Mouse (Mus musculus) right cerebral cortex, postnatal 14 days (tissue): Measurements from ENCODE around the gene Qrich1.

Experiments used
- DNase-seq: peaks from one replicate; pipeline ENCODE4 v3.0.0; 2022

Qrich1 gene

GRCm38 (mm10) chr9:108565881-108566814 lies 49.5 kb downstream of the Qrich1 start:
- DNase-seq, result no peak

GRCm38 (mm10) chr9:108566815-108567776 lies 50.5 kb downstream of the Qrich1 start, which contains the start of gene Ndufaf3:
Gene Ndufaf3 (minus strand): TSS chr9:108567434.
- peak; percentile 96 for DNase-seq

GRCm38 (mm10) chr9:108567931-108568419 lies 51.4 kb downstream of the Qrich1 start:
- no peak for DNase-seq

- DNase-seq, result no peak
These were observed 51.9 kb downstream of the Qrich1 start for GRCm38 (mm10) chr9:108568511-108568921.

GRCm38 (mm10) chr9:108569381-108570206 lies 53.0 kb downstream of the Qrich1 start, which contains the start of gene Dalrd3:
Gene Dalrd3 (plus strand): TSS chr9:108569886.
- peak; percentile 86 for DNase-seq

- DNase-seq, result peak; percentile 90
These were observed 53.7 kb downstream of the Qrich1 start for GRCm38 (mm10) chr9:108570207-108570896.

- DNase-seq, result no peak
These were observed 54.9 kb downstream of the Qrich1 start for GRCm38 (mm10) chr9:108571401-108571973.

- no peak for DNase-seq
These were observed 55.7 kb downstream of the Qrich1 start for GRCm38 (mm10) chr9:108572321-108572720.

GRCm38 (mm10) chr9:108573774-108574690 lies 57.4 kb downstream of the Qrich1 start:
- DNase-seq, result peak; percentile 63

- no peak for DNase-seq
These were observed 58.3 kb downstream of the Qrich1 start for GRCm38 (mm10) chr9:108574921-108575320.

GRCm38 (mm10) chr9:108575321-108576297 lies 59.0 kb downstream of the Qrich1 start:
- no peak for DNase-seq

- no peak for DNase-seq
These were observed 60.4 kb downstream of the Qrich1 start for GRCm38 (mm10) chr9:108577025-108577424.

- DNase-seq, result no peak
These were observed 61.4 kb downstream of the Qrich1 start for GRCm38 (mm10) chr9:108577934-108578544.

- peak; percentile 94 for DNase-seq
These were observed 62.1 kb downstream of the Qrich1 start, which contains the start of gene Wdr6 for GRCm38 (mm10) chr9:108578545-108579343. Gene Wdr6 (minus strand): TSS chr9:108578739.

GRCm38 (mm10) chr9:108579344-108579690 lies 62.7 kb downstream of the Qrich1 start:
- DNase-seq, result no peak

GRCm38 (mm10) chr9:108587571-108588180 lies 71.1 kb downstream of the Qrich1 start:
- peak; percentile 77 for DNase-seq

GRCm38 (mm10) chr9:108589229-108589628 lies 72.6 kb downstream of the Qrich1 start:
- DNase-seq, result no peak
